Mouse (Mus musculus): ENCODE data around the gene Sf3b6.

The Sf3b6 gene

DNA sequence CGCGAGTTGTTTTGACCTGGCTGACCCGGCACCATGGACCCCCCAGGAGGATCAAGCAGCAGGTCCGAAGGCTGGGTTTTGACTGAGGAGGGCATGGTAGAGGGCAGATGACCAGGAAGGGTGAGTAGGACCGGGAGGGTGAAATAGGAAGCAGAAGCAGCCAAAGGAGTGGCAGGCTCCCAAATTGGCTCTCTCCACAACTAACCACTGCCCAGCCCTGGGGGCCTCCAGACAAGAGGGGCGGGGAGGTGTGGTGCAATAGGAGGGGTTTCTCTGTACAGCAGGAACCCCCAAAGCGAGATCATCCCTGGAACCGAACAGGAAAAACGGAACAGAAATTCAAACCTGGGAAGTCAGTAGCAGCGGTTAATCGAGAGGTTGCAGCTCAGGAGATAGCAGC is 23.4 kb downstream of the Sf3b6 start:
- DNase-seq (ENCODE audit: extremely low spot score, low read depth, low spot score), result no peak

GRCm38 (mm10) chr12:4841392-4841887 is 24.1 kb downstream of the Sf3b6 start, which contains the start of gene Fkbp1b:
Gene Fkbp1b (minus strand): TSS chr12:4841591.
- no peak for DNase-seq (ENCODE audit: extremely low spot score, low read depth, low spot score)

GRCm38 (mm10) chr12:4842456-4842855 is 25.1 kb downstream of the Sf3b6 start:
- no peak for DNase-seq (ENCODE audit: extremely low spot score, low read depth, low spot score)

GRCm38 (mm10) chr12:4842890-4843597 is 25.7 kb downstream of the Sf3b6 start, which contains the start of gene Wdcp:
Gene Wdcp (plus strand): TSS chr12:4843303.
- DNase-seq (ENCODE audit: extremely low spot score, low read depth, low spot score), result peak; percentile 58

DNA sequence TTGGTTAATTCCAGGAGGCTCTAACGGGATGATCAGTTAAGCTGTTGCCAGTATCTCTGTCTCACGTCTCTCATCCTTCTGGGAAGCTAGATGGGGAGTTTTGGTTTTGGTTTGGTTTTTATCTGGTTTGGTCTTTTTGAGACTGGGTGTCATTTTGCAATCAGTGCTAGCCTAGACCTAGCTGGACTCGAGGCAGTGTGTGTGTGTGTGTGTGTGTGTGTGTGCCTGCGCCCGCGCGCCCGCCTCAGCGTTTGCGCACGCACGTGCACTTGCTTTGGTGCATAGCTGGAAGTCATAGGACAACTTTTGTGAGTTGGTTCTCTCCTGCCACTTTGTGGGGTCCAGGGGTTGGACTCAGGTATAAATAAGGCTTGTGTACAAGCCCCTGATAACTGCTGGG is 26.4 kb downstream of the Sf3b6 start:
- DNase-seq (ENCODE audit: extremely low spot score, low read depth, low spot score), result no peak

DNA sequence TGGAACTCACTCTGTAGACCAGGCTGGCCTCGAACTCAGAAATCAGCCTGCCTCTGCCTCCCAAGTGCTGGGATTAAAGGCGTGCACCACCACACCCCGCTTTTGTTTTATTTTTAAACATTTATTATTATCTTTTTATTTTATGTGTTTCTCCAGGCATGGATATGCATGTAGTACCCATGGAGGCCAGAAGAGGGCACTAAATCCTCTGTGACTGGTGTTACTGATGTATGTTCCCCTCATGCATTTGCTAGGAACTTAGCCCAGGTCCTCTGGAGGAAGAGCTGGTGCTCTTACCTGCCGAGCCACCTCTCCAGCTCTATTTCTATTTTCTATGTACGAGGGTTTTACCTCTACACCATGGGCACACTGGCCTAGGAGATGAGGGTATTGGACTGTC is 38.8 kb downstream of the Sf3b6 start:
- no peak for DNase-seq (ENCODE audit: extremely low spot score, low read depth, low spot score)

- no peak for DNase-seq (ENCODE audit: extremely low spot score, low read depth, low spot score)
Measured at GRCm38 (mm10) chr12:4856834-4857233, 39.5 kb downstream of the Sf3b6 start.

DNA sequence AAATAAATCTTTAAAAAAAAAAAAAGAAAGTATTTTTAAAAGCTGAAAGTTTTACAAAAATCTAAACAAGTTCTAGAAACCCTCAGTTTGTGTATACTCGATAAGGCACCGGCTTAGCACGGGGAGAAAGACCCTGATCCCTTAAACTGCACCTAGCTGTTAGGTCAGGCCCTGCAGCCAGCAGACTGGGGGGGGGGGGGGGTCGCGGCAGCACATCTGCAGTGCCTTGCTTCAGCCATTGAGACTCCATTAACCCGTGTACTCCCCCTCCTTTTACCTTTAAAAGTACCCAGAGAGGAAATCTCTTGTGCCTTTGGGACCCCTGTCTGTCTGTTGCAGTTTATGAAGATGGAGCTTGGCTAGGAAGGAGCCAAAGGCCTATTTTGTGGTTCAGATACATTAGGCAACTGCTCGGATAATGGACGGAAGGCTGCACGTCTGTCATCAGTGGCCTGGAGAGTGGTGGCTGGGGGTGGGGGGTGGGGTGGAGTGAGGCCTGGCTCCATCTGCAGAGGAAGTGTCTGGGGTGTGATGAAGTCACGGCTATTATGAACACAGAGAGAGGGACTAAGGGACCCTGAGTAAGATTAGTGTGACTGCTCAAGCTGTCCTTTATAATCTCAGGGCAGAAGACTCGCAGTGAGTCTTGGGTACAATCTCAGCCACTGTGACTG is 42.0 kb downstream of the Sf3b6 start:
- no peak for DNase-seq (ENCODE audit: extremely low spot score, low read depth, low spot score)

DNA sequence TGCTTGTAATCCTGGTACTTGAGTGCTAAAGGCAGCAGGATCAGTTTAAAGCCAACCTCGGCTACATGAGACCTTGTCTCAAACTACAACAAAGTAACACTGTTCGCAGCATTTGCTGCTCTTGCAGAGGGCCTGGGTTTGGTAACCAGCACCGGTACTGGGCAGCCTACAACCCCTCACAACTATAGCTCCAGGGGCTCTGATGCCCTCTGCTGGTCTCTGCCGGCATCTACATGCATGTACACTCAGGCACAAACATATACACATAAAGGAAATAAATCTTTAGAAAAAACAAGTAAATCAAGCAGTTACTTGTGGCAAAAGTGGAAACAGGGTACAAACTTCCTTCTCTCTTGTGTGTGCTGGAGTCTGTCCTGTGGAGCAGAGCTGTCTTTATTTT is 45.3 kb downstream of the Sf3b6 start:
- DNase-seq (ENCODE audit: extremely low spot score, low read depth, low spot score), result no peak

- no peak for DNase-seq (ENCODE audit: extremely low spot score, low read depth, low spot score)
Measured at GRCm38 (mm10) chr12:4863654-4864337, 46.5 kb downstream of the Sf3b6 start.

GRCm38 (mm10) chr12:4864338-4864690 is 47.0 kb downstream of the Sf3b6 start:
- DNase-seq (ENCODE audit: extremely low spot score, low read depth, low spot score), result no peak

DNA sequence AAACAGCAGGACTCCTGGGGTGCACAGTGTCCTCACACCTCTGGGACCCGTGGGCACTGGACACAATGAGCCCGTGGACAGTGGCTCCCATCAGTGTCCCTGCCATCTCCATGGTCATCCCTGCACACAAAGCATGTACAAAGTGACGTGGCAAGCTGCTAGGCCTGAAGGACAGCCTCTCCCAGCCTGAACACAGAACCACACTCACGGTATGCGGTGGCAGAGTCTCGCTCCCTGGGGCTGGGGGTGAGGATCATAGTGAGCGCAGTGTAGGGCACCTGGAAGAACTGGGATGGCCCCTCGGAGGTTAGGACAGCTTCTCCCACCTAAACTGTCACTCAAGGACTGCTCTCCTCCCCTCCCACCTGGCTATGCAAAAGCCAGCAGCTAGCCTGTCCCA is 51.6 kb downstream of the Sf3b6 start:
- no peak for DNase-seq (ENCODE audit: extremely low spot score, low read depth, low spot score)

DNA sequence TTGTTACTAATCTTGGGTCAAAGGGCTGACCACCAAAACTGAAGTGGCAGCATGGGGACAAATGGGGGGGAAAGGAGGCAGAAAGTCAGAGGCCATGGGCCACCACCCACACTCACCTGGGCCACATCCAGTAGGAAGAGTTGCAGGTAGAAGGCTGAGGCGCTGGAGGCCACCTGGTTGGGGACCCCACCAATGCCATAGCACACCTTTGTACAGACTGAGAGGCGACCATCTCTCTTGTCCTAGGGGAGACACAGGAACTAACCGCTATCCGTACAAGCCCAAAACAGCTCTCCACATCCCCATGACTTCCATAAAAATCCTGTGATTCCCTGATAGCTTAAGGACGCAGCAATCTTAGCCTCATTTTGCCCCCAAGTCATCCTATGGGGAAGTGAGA is 53.9 kb downstream of the Sf3b6 start:
- no peak for DNase-seq (ENCODE audit: extremely low spot score, low read depth, low spot score)

- DNase-seq (ENCODE audit: extremely low spot score, low read depth, low spot score), result no peak
Measured at GRCm38 (mm10) chr12:4872273-4872672, 54.9 kb downstream of the Sf3b6 start.

DNA sequence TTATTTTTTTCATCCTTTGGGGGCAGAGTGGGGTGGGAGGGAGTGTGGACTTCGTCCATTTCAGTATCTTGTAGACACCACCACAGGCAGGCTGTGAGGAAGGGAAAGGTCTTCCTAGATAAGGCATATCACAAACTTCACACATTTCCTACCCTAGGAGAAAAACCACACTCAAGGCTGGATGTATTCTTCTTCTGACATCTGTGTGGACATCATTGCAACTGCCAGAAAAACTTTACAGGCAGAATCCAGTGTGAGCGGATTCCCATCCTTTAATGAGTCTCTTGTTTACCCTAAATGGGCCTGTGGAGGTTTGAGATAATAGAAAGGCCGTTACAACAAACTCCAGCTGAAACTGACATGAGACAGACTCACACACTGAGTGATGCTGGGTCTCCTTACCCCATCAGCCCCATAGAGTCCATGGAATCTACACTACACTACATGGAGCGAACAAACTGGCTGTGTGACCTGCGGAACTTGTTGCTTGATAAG is 55.7 kb downstream of the Sf3b6 start:
- no peak for DNase-seq (ENCODE audit: extremely low spot score, low read depth, low spot score)

GRCm38 (mm10) chr12:4873531-4873930 is 56.2 kb downstream of the Sf3b6 start:
- no peak for DNase-seq (ENCODE audit: extremely low spot score, low read depth, low spot score)

DNA sequence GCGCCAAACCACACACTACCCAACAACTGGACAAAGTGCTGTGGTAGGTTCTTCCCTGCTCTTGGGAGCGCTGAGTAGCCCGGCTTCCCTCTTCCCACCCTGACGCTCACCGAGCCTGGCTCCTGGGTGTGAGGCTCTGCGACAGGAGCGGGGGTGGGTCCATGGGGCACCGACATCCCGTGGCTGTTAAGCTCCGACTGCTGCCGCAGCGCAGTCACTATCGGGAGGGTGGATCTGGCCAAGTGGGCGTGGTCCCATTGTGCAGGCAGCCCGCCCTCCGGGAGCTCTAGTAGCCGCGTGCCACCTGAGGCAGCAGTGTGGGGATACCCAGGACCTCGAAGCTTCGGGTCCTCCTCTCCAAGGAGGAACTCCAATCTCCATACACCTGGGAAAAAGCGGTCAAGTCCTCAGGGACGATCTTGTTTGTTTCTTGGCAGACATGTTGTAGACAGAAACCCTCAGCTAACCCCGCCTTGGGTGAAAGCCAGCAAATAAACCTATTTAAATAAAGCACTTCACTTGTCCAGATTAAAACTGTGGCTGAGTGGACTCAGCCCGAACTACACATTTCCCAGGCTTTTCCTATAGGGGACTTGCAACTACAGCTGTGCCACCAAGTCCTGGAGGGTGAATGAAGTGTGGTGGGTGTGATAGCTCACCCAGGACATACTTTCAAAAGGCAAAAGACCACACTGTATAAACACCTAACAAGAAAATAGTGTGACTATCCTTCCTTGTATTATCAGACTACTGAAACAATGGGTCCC is 57.0 kb downstream of the Sf3b6 start, which contains the start of gene Mfsd2b:
TSS of gene Mfsd2b (minus strand) at position 199 of the 767 bp plus-strand sequence.
- DNase-seq (ENCODE audit: extremely low spot score, low read depth, low spot score), result peak; percentile 18

- no peak for DNase-seq (ENCODE audit: extremely low spot score, low read depth, low spot score)
Measured at GRCm38 (mm10) chr12:4875623-4876022, 58.3 kb downstream of the Sf3b6 start.

Data from hindlimb bud, embryonic 11.5 days (tissue).